Mouse (Mus musculus) heart, adult 9 months (tissue): ENCODE data around the gene Gm20830.
"Not testable (repeated sequence)": the region's sequence is repeated elsewhere in the genome, so short reads cannot be mapped to it uniquely, and the experiment has no call there.

Experiments
- DNase-seq, 2 experiments: peaks; one replicate each; pipeline ENCODE4 v3.0.0; 2022; ENCODE audit warnings: low spot score in 2 of 2

Gene Gm20830

DNA sequence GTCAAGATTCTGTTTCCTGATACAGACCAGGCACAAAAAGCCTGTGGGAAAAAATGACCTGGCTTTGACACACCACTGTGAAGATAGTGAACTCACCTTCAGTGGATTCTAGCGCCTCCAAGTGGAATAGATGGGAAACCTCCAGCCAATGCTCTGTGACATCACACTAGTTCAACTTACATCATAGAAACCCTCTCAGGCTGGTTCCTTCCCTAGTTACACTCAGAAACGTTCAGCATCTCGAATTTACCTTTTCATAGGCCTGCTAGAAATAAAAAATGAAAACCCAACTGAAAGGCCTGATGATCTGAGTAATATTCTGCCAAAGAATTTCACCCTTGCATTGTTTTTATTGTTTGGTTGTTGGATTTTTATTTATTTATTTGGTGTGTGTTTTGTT lies at the start of gene Gm20830:
Gene Gm20830 (minus strand): TSS at position 101 of the 400 bp plus-strand sequence.
- DNase-seq, result not testable (repeated sequence)
